Mouse (Mus musculus): ENCODE data around the gene Hoxa5. TPM values are rescaled to one million over a fixed set of nuclear protein-coding genes. Genes with fewer than 3 reads are reported as not detected.

Hoxa5 gene
- total RNA-seq, 2 experiments from 2014 or later = 13.3 to 20.2 TPM

GRCm38 (mm10) chr6:52228475-52229465, 24.4 kb upstream of the Hoxa5 start:
- no peak for DNase-seq (ENCODE audit: low spot score in 2 of 2)

DNA sequence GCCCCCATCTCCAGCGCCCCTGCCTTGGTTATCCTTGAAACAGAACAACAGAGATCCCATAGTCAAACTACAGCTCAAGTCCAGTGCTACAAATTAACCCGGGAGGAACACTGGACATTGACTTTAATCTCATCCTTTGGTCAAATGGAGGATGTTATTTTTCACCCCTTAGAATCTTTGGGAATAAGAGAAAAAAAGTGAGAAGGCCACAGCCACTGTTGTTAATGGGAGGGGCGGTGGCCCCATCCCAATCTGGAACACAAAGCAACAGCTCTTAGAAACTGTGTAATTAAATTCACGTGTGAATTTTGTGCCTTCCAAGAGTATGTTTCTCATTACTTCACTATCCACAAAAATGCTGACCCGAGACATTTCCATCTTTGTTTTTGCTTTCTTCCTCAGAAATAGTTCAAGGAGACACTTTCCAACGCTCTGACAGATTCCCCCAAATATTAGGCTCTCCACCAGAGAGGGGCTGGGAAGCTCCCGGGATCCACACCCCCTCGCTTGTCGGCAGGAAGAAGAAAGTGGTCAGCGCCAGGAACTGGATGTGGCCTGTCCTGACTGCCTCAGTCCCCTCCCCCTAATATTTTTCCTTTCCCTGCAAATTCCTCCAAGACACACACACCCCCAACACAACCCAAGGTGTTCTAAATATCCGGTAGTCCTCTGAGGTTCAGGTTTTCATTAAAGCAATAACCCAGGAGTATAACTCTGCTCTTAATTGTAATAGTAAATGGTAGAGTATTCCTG, 23.3 kb upstream of the Hoxa5 start:
- DNase-seq (ENCODE audit: low spot score in 2 of 2) = no peak

DNA sequence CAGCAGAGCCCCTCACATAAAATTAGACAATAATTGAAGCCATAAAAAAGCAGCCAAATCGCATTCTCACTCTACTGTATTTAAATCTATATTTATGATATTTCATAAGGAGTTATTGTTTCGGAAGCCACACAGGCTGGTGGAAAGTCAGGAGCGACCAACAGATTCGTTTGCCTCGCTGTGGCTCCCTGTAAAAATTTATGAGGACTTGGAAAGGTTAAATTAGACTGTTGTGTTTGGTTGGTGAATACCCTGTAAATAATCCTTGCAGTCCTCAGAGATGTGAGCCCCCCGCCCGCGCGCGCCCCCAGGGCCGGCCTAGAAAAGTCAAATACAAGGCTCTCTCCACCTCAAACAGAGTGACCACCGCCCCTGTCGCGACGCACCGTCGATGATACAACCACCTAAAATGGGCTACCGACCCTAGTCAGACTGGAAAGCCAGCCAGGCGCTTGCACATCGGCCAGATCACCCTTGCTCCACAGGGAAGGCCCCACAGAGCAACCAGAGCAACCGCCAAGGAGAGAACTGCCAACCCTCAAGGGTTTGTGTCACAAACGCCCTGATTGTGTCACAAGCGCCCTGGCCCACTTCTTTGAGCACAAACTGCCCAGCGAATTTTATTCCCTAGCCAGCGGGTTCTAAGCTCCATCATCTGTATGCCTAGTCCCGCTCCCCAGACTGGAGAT, 22.3 kb upstream of the Hoxa5 start:
- no peak for DNase-seq (ENCODE audit: low spot score in 2 of 2)

- DNase-seq (ENCODE audit: low spot score in 2 of 2) = no peak
Observed at GRCm38 (mm10) chr6:52225612-52226568, 21.5 kb upstream of the Hoxa5 start.

- no peak for DNase-seq (ENCODE audit: low spot score in 2 of 2)
Observed at GRCm38 (mm10) chr6:52224895-52225611, 20.7 kb upstream of the Hoxa5 start.

GRCm38 (mm10) chr6:52223939-52224760, 19.8 kb upstream of the Hoxa5 start:
- DNase-seq (ENCODE audit: low spot score in 2 of 2) = no peak

DNA sequence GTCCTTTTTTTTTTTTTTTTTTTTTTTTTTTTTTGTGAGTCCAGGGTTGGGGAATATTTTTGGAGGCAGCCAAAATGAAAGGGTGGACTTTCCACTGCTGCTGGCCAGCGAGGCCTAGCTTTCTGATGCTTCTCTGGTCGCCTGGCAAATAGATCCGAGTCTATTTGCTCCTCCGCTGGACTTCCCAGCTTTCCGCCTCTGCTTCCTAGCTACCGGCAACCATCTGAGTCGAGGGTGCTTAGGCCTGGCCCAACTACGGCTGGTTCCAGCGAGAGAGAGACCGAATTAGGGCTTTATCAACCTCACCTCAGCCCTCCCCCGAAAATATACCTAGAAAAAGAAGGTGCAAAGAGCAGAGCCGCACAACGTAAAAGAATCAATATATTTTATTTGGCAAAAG, 18.3 kb upstream of the Hoxa5 start:
- DNase-seq (ENCODE audit: low spot score in 2 of 2) = no peak

GRCm38 (mm10) chr6:52221993-52222685, 17.8 kb upstream of the Hoxa5 start:
- DNase-seq (ENCODE audit: low spot score in 2 of 2) = no peak

DNA sequence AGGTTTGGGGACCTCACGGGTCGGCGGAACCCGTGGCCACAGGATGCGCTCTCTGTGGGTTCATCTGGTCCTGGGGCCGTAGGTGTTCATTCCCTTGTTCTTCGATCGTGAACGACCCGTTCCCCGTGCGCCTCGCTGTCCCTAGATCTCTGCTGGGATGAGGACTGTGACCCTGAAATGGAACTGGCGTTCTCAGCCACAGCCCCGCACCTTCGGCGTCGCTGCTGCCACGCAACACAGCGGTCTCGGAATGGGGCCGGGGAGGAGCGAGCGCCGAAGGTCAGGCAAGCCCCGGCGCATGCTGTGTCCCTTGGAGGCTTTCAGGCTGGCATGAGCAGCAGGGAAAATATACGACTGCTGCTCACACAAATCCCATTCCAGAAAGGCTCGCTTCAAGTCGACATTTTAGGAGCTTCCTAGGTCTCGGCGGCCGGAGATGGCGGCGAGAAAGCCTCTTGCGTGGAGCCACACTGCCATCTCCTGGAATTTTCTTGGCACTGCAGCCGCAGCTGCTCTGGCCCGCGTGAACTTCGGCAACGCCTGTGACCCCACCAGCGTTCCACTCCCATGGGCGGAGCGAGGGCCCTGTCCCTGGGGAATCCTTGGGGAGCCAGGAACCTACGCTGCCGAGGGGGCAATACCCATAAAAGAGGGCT, 17.1 kb upstream of the Hoxa5 start, which contains the start of gene Hoxa7:
TSS of gene Hoxa7 (minus strand) at position 518 of the 656 bp plus-strand sequence.
- DNase-seq (ENCODE audit: low spot score in 2 of 2) = peak; percentile 91 to 93

GRCm38 (mm10) chr6:52220865-52221310, 16.5 kb upstream of the Hoxa5 start:
- no peak for DNase-seq (ENCODE audit: low spot score in 2 of 2)

GRCm38 (mm10) chr6:52220003-52220864, 15.8 kb upstream of the Hoxa5 start:
- peak in 1 of 2 experiments; percentile 23 for DNase-seq (ENCODE audit: low spot score in 2 of 2)

- peak in 1 of 2 experiments; percentile 17 for DNase-seq (ENCODE audit: low spot score in 2 of 2)
Observed at GRCm38 (mm10) chr6:52219234-52219942, 15.0 kb upstream of the Hoxa5 start.

GRCm38 (mm10) chr6:52218643-52219215, 14.3 kb upstream of the Hoxa5 start:
- DNase-seq (ENCODE audit: low spot score in 2 of 2) = peak in 1 of 2 experiments; percentile 17

GRCm38 (mm10) chr6:52217895-52218642, 13.7 kb upstream of the Hoxa5 start:
- peak in 1 of 2 experiments; percentile 18 for DNase-seq (ENCODE audit: low spot score in 2 of 2)

DNA sequence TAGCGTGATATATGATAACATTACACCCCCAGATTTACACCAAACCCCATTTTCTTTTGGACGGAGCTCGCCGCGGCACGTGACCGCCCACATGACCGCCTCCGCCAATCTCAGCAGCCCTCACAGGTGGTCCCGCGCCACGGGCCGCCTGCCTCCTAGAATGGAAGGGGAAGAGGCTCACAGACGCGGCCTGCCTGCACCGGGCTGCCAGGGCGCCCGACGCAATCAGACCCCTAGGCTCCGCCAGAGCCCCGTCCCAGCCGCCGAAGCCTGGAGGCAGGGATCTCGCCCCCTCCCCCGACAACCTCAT, 13.0 kb upstream of the Hoxa5 start:
- DNase-seq (ENCODE audit: low spot score in 2 of 2) = peak; percentile 75 to 76

Measured in adrenal gland, adult 18-20 months (tissue).